Mouse (Mus musculus) G1E (cell line): ENCODE measurements around the gene Aoah. TPM values are rescaled to one million over a fixed set of nuclear protein-coding genes. Genes with fewer than 3 reads are reported as not detected.

Source experiments
- ATAC-seq: 2 replicates; pipeline ENCODE4 v1.8.0; 2016; ENCODE audit warnings: mild to moderate bottlenecking; ENCODE audit not compliant: insufficient number of reproducible peaks, poor library complexity, low FRiP score, severe bottlenecking; ENCODE audit errors: extremely low read depth
- DNase-seq: peaks from one replicate; pipeline ENCODE4 v3.0.0; 2012; ENCODE audit warnings: low spot score
- H3K27me3 ChIP-seq: 2 replicates; pipeline ENCODE4 v1.6.1; 2012; ENCODE audit warnings: mild to moderate bottlenecking, low read length, inconsistent platforms; ENCODE audit not compliant: insufficient read depth
- H3K36me3 ChIP-seq: replicated peaks from 2 replicates; pipeline ENCODE3; 2012; ENCODE audit warnings: mild to moderate bottlenecking, inconsistent platforms
- H3K4me1 ChIP-seq: 2 replicates; pipeline ENCODE4 v1.6.1; 2012; ENCODE audit warnings: low read depth, low read length, inconsistent platforms, mixed read lengths; ENCODE audit not compliant: insufficient read depth
- H3K4me3 ChIP-seq: 2 replicates; pipeline ENCODE4 v1.5.1; 2012; ENCODE audit warnings: low read depth, mild to moderate bottlenecking, inconsistent platforms, low read length, moderate library complexity, mixed read lengths
- H3K9me3 ChIP-seq: replicated peaks from 2 replicates; pipeline ENCODE4 v1.6.1; 2012; ENCODE audit warnings: inconsistent platforms
- CTCF ChIP-seq: IDR thresholded peaks from 2 replicates; pipeline ENCODE4 v1.5.1; 2012; ENCODE audit warnings: low read depth, low read length, inconsistent platforms, mixed read lengths
- GATA1 ChIP-seq: IDR thresholded peaks from 2 replicates; pipeline ENCODE4 v1.6.1; 2012; ENCODE audit warnings: borderline replicate concordance, low read length, inconsistent platforms, mixed read lengths
- GATA2 ChIP-seq: IDR thresholded peaks from 2 replicates; pipeline ENCODE4 v1.6.1; 2012; ENCODE audit warnings: low read depth, low read length, inconsistent platforms, borderline replicate concordance
- POLR2AphosphoS5 ChIP-seq: IDR thresholded peaks from 2 replicates; pipeline ENCODE4 v1.6.1; 2012; ENCODE audit warnings: low read depth, low read length, inconsistent platforms; ENCODE audit not compliant: insufficient replicate concordance
- TAL1 ChIP-seq: conservative IDR thresholded peaks from 2 replicates; pipeline ENCODE4 v1.6.1; 2012; ENCODE audit warnings: low read depth, low read length, inconsistent platforms, mixed read lengths
- polyA plus RNA-seq: library from polyadenylated mRNA; stranded (reverse); fragments of >175 nt; gene quantifications from 2 replicates; pipeline ENCODE4 v1.2.3, GENCODE M21; 2012
- total RNA-seq, 2 experiments: library from RNA; stranded (forward) in 1 of 2; stranded (reverse) in 1 of 2; fragments of 200-1000 nt in 1 of 2; fragments of >200 nt in 1 of 2; fragmentation: Nextera tagmentation in 1 of 2; gene quantifications; 2 replicates each; pipeline ENCODE4 v1.2.3; 2014 to 2017

The Aoah gene
- total and polyA plus RNA-seq, 3 experiments: 0.22 TPM; not detected in 2

- Histone ChIP-seq H3K36me3 (no peaks in the 10 kb centered on the region), H3K4me1 (no peaks in the 10 kb centered on the region), H3K27me3 (0 out of 2 replicates have a peak, but pooled peaks cover 2% of the 10 kb centered on the region), H3K4me3 (no peak overlapping the region), H3K9me3 (no peaks in the 10 kb centered on the region)
- ATAC-seq (no peak), DNase-seq (no peak)
- no peak for TF ChIP-seq CTCF
- no peak for TF ChIP-seq TAL1
- no peak for TF ChIP-seq GATA2
- TF ChIP-seq POLR2AphosphoS5: no peak
- no peak for TF ChIP-seq GATA1
Measured at GRCm38 (mm10) chr13:20900972-20901457, 107.1 kb downstream of the Aoah start.

- no peak for TF ChIP-seq CTCF
- TF ChIP-seq GATA1: no peak
- TF ChIP-seq POLR2AphosphoS5: no peak
- TF ChIP-seq GATA2: no peak
- no peak for TF ChIP-seq TAL1
- H3K27me3 ChIP-seq: 0 out of 2 replicates have a peak, but pooled peaks cover 2% of the 10 kb centered on the region
- no peaks in the 10 kb centered on the region for H3K4me1 ChIP-seq
- ATAC-seq (no peak), DNase-seq (no peak)
- H3K36me3 ChIP-seq: no peaks in the 10 kb centered on the region
- no peaks in the 10 kb centered on the region for H3K9me3 ChIP-seq
- no peak overlapping the region for H3K4me3 ChIP-seq
Measured at GRCm38 (mm10) chr13:20901634-20902135, 107.8 kb downstream of the Aoah start.

GRCm38 (mm10) chr13:20904118-20904517, 110.2 kb downstream of the Aoah start:
- DNase-seq (no peak), ATAC-seq (no peak)

GRCm38 (mm10) chr13:20905195-20905594, 111.3 kb downstream of the Aoah start:
- DNase-seq (no peak), ATAC-seq (no peak)
- H3K4me1 ChIP-seq: no peaks in the 10 kb centered on the region
- no peak for TF ChIP-seq TAL1
- TF ChIP-seq CTCF: no peak
- no peak for TF ChIP-seq GATA2
- no peak for TF ChIP-seq GATA1
- TF ChIP-seq POLR2AphosphoS5: no peak
- H3K4me3 ChIP-seq: no peak overlapping the region
- no peaks in the 10 kb centered on the region for H3K36me3 ChIP-seq
- H3K27me3 ChIP-seq: no peaks in the 10 kb centered on the region
- H3K9me3 ChIP-seq: no peaks in the 10 kb centered on the region

More at GRCm38 (mm10) chr13:20904118-20904517, 110.2 kb downstream of the Aoah start:
- H3K4me1 ChIP-seq: no peaks in the 10 kb centered on the region
- H3K9me3 ChIP-seq: no peaks in the 10 kb centered on the region
- no peaks in the 10 kb centered on the region for H3K27me3 ChIP-seq
- TF ChIP-seq CTCF (no peak), TAL1 (no peak), GATA2 (no peak), GATA1 (no peak), POLR2AphosphoS5 (no peak)
- H3K4me3 ChIP-seq: no peak overlapping the region
- no peaks in the 10 kb centered on the region for H3K36me3 ChIP-seq

GRCm38 (mm10) chr13:20916698-20917511, 123.0 kb downstream of the Aoah start:
- H3K36me3 ChIP-seq: no peaks in the 10 kb centered on the region
- no peak for TF ChIP-seq CTCF
- H3K27me3 ChIP-seq: peaks cover 3% of the 10 kb centered on the region; the same call in 1 of the 2 replicates
- no peaks in the 10 kb centered on the region for H3K4me1 ChIP-seq
- H3K9me3 ChIP-seq: no peaks in the 10 kb centered on the region
- ATAC-seq (no peak), DNase-seq (no peak)
- no peak overlapping the region for H3K4me3 ChIP-seq

GRCm38 (mm10) chr13:20920401-20920800, 126.5 kb downstream of the Aoah start:
- Histone ChIP-seq H3K27me3 (peaks cover 3% of the 10 kb centered on the region; the same call in 1 of the 2 replicates), H3K36me3 (no peaks in the 10 kb centered on the region), H3K4me1 (no peaks in the 10 kb centered on the region), H3K9me3 (no peaks in the 10 kb centered on the region), H3K4me3 (no peak overlapping the region)
- no peak for ATAC-seq
- no peak for TF ChIP-seq GATA1
- no peak for DNase-seq

GRCm38 (mm10) chr13:20936016-20936415, 142.1 kb downstream of the Aoah start:
- H3K4me1 ChIP-seq: peaks cover 1% of the 10 kb centered on the region; the same call in 1 of the 2 replicates
- no peaks in the 10 kb centered on the region for H3K36me3 ChIP-seq
- H3K9me3 ChIP-seq: no peaks in the 10 kb centered on the region
- no peak for DNase-seq
- no peak for ATAC-seq
- no peak overlapping the region for H3K4me3 ChIP-seq
- no peaks in the 10 kb centered on the region for H3K27me3 ChIP-seq
- TF ChIP-seq GATA1: no peak
- TF ChIP-seq GATA2: no peak
- TF ChIP-seq TAL1: no peak
- no peak for TF ChIP-seq POLR2AphosphoS5
- TF ChIP-seq CTCF: no peak
